Mouse (Mus musculus) neural tube, embryonic 14.5 days (tissue): ENCODE measurements around the gene Olfr1509. TPM values are rescaled to one million over a fixed set of nuclear protein-coding genes. Genes with fewer than 3 reads are reported as not detected.
"Not testable (repeated sequence)": the region's sequence is repeated elsewhere in the genome, so short reads cannot be mapped to it uniquely, and the experiment has no call there.

ENCODE experiments used
- ATAC-seq: fragments of 200-750 bp; cut with Nextera tagmentation; 2 replicates; pipeline ENCODE4 v1.8.0; 2017; ENCODE audit warnings: low read depth, mild to moderate bottlenecking, moderate TSS enrichment, moderate library complexity
- H3K27ac ChIP-seq: fragments of 300-500 bp; sonication (generic); 2 replicates; pipeline ENCODE4 v1.5.1; 2014; ENCODE audit warnings: low read depth, mild to moderate bottlenecking, control low read depth, low read length, moderate library complexity, mixed read lengths
- H3K27me3 ChIP-seq: fragments of 300-500 bp; sonication (generic); 2 replicates; pipeline ENCODE4 v1.6.1; 2014; ENCODE audit warnings: low read length; ENCODE audit not compliant: control insufficient read depth, insufficient read depth
- H3K36me3 ChIP-seq: fragments of 300-500 bp; sonication (generic); 2 replicates; pipeline ENCODE4 v1.6.1; 2014; ENCODE audit warnings: low read length, mixed read lengths; ENCODE audit not compliant: control insufficient read depth, insufficient read depth
- H3K4me1 ChIP-seq: fragments of 300-500 bp; sonication (generic); 2 replicates; pipeline ENCODE4 v1.6.1; 2014; ENCODE audit warnings: low read length; ENCODE audit not compliant: control insufficient read depth, insufficient read depth
- H3K4me2 ChIP-seq: fragments of 300-500 bp; sonication (generic); 2 replicates; pipeline ENCODE4 v1.6.1; 2014; ENCODE audit warnings: mild to moderate bottlenecking, low read depth, low read length, control low read depth
- H3K4me3 ChIP-seq: fragments of 300-500 bp; sonication (generic); 2 replicates; pipeline ENCODE4 v1.5.1; 2014; ENCODE audit warnings: low read depth, low read length, control low read depth, mixed read lengths
- H3K9ac ChIP-seq: fragments of 300-500 bp; sonication (generic); replicated peaks from 2 replicates; pipeline ENCODE4 v1.6.1; 2014; ENCODE audit warnings: low read depth, mild to moderate bottlenecking, control low read depth, low read length, mixed read lengths
- H3K9me3 ChIP-seq: fragments of 300-500 bp; sonication (generic); 2 replicates; pipeline ENCODE4 v1.6.1; 2016; ENCODE audit warnings: low read length; ENCODE audit not compliant: control insufficient read depth
- WGBS: fragments of 180-500 bp; shearing (Covaris S2); extraction: QIAGEN DNeasy Blood & Tissue Kit; methylation state at CpG from one replicate; pipeline ENCODE4 v1.1.7; 2014; 5-methylcytosine and 5-hydroxymethylcytosine counted together
- polyA plus RNA-seq: library from polyadenylated mRNA; unstranded; fragments of >200 nt; fragmentation: Nextera tagmentation; extraction: Ambion mirVana; gene quantifications from 2 replicates; pipeline ENCODE4 v1.2.1, GENCODE M21; 2014

The Olfr1509 gene
- polyA plus RNA-seq = not detected in 2 replicates

- Histone ChIP-seq H3K9me3 (no peaks in the 10 kb centered on the region), H3K4me1 (no peaks in the 10 kb centered on the region), H3K36me3 (no peaks in the 10 kb centered on the region), H3K4me3 (no peak within 1 kb of the TSS), H3K9ac (no peak within 1 kb of the TSS), H3K4me2 (no peak within 1 kb of the TSS), H3K27me3 (no peaks in the 10 kb centered on the region), H3K27ac (no peak within 1 kb of the TSS)
- ATAC-seq = no peak
Measured at GRCm38 (mm10) chr14:52442690-52443089, at the start of gene Olfr1509. Olfr1509 (plus strand) TSS chr14:52442990.

GRCm38 (mm10) chr14:52397279-52397678, 45.5 kb upstream of the Olfr1509 start, which contains the start of gene Olfr1511:
Olfr1511 (minus strand) TSS chr14:52397379.
- Histone ChIP-seq H3K4me1 (no peaks in the 10 kb centered on the region), H3K9me3 (no peaks in the 10 kb centered on the region), H3K27me3 (no peaks in the 10 kb centered on the region), H3K36me3 (no peaks in the 10 kb centered on the region), H3K4me3 (no peak within 1 kb of the TSS), H3K27ac (no peak within 1 kb of the TSS), H3K4me2 (no peak within 1 kb of the TSS), H3K9ac (no peak within 1 kb of the TSS)
- ATAC-seq = no peak
- 82% methylated on average over 4 of the region's 4 CpGs for WGBS

- not testable (repeated sequence) for ATAC-seq, H3K9ac ChIP-seq, H3K36me3 ChIP-seq, H3K4me2 ChIP-seq, H3K27ac ChIP-seq, H3K4me1 ChIP-seq, H3K9me3 ChIP-seq, H3K4me3 ChIP-seq, H3K27me3 ChIP-seq
- 83% methylated on average over 7 of the region's 10 CpGs for WGBS
Measured at GRCm38 (mm10) chr14:52410142-52410919, 32.5 kb upstream of the Olfr1509 start.

GRCm38 (mm10) chr14:52414273-52414672, 28.5 kb upstream of the Olfr1509 start, which contains the start of gene Olfr1510:
Olfr1510 (minus strand) TSS chr14:52414373.
- H3K4me1 ChIP-seq = no peaks in the 10 kb centered on the region
- no peak within 1 kb of the TSS for H3K4me2 ChIP-seq
- no peak within 1 kb of the TSS for H3K27ac ChIP-seq
- 88% methylated on average over 3 of the region's 3 CpGs for WGBS
- no peak within 1 kb of the TSS for H3K9ac ChIP-seq
- no peaks in the 10 kb centered on the region for H3K9me3 ChIP-seq
- H3K4me3 ChIP-seq = no peak within 1 kb of the TSS
- H3K36me3 ChIP-seq = no peaks in the 10 kb centered on the region
- ATAC-seq = no peak
- H3K27me3 ChIP-seq = no peaks in the 10 kb centered on the region

GRCm38 (mm10) chr14:52427686-52428085, 15.1 kb upstream of the Olfr1509 start:
- Histone ChIP-seq H3K27me3 (no peaks in the 10 kb centered on the region), H3K27ac (no peak overlapping the region), H3K36me3 (no peaks in the 10 kb centered on the region), H3K9me3 (no peaks in the 10 kb centered on the region), H3K9ac (no peak overlapping the region), H3K4me3 (no peak overlapping the region), H3K4me1 (no peaks in the 10 kb centered on the region), H3K4me2 (no peak overlapping the region)
- WGBS = 92% methylated on average over 1 of the region's 1 CpGs
- no peak for ATAC-seq

- WGBS = 93% methylated on average over 8 of the region's 8 CpGs
Measured at GRCm38 (mm10) chr14:52451138-52451537, 8.3 kb downstream of the Olfr1509 start.

GRCm38 (mm10) chr14:52461928-52462327, 19.1 kb downstream of the Olfr1509 start:
- Histone ChIP-seq H3K4me1 (no peaks in the 10 kb centered on the region), H3K4me2 (no peak overlapping the region), H3K4me3 (no peak overlapping the region), H3K27ac (no peak overlapping the region), H3K27me3 (no peaks in the 10 kb centered on the region), H3K9ac (no peak overlapping the region), H3K36me3 (no peaks in the 10 kb centered on the region), H3K9me3 (no peaks in the 10 kb centered on the region)
- no peak for ATAC-seq

More at GRCm38 (mm10) chr14:52451138-52451537, 8.3 kb downstream of the Olfr1509 start:
- H3K4me3 ChIP-seq = no peak overlapping the region
- H3K9me3 ChIP-seq = no peaks in the 10 kb centered on the region
- H3K4me1 ChIP-seq = no peaks in the 10 kb centered on the region
- no peak overlapping the region for H3K27ac ChIP-seq
- ATAC-seq = no peak
- H3K9ac ChIP-seq = no peak overlapping the region
- no peaks in the 10 kb centered on the region for H3K27me3 ChIP-seq
- H3K36me3 ChIP-seq = no peaks in the 10 kb centered on the region
- no peak overlapping the region for H3K4me2 ChIP-seq

GRCm38 (mm10) chr14:52465738-52466137, 22.9 kb downstream of the Olfr1509 start:
- Histone ChIP-seq H3K4me3 (no peak overlapping the region), H3K27ac (no peak overlapping the region), H3K27me3 (no peaks in the 10 kb centered on the region), H3K9me3 (no peaks in the 10 kb centered on the region), H3K4me1 (no peaks in the 10 kb centered on the region), H3K4me2 (no peak overlapping the region), H3K36me3 (no peaks in the 10 kb centered on the region), H3K9ac (no peak overlapping the region)
- WGBS = 89% methylated on average over 1 of the region's 1 CpGs
- no peak for ATAC-seq

GRCm38 (mm10) chr14:52467395-52467794, 24.6 kb downstream of the Olfr1509 start, which contains the start of gene Olfr1508:
Olfr1508 (minus strand) TSS chr14:52467495.
- Histone ChIP-seq H3K4me3 (no peak within 1 kb of the TSS), H3K9me3 (no peaks in the 10 kb centered on the region), H3K27ac (no peak within 1 kb of the TSS), H3K4me2 (no peak within 1 kb of the TSS), H3K4me1 (no peaks in the 10 kb centered on the region), H3K9ac (no peak within 1 kb of the TSS), H3K36me3 (no peaks in the 10 kb centered on the region), H3K27me3 (no peaks in the 10 kb centered on the region)
- WGBS = 70% methylated on average over 2 of the region's 2 CpGs
- no peak for ATAC-seq
